Mouse (Mus musculus) testis, postnatal 10 days (tissue): ENCODE data around the gene Myo10.
"Not testable (repeated sequence)": the region's sequence is repeated elsewhere in the genome, so short reads cannot be mapped to it uniquely, and the experiment has no call there.

Experiments
- DNase-seq: peaks from one replicate; pipeline ENCODE4 v3.0.0; 2021; ENCODE audit warnings: low spot score

Gene Myo10

DNA sequence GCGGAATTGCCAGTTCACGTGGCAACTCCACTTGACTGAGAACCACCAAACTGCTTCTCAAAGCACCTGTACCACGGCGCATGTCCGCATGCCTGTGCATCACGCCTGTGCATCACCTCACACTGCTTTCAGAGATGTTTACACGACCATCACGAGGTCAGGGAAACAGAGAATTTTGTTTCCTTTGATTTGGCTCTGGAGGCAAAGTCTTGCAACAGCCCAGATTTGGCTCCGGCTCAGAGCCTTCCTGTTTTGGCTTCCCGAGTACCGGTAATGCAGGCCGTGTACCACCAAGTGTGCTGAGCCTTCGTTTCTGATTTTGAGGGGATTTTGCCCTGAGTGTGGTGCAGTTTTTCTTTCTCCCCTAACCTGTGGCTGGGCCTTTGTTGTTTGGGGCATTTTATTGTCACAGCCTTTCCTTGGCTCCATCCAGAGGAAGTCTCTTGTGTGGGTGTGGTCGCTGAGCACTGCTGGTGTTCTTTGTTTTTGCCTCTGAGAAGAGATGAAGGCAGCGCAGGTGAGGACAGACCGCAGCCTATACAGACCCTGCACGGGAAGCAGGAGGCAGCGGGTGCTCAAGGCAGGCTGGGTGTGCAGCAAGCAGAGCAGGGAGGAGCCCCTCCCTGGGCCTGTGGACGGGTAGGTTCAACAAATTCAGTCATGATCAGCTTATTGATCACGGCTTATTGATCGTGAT lies 70.1 kb downstream of the Myo10 start:
- no peak for DNase-seq

- DNase-seq = no peak
These were observed 71.4 kb downstream of the Myo10 start for GRCm38 (mm10) chr15:25693708-25694107.

GRCm38 (mm10) chr15:25694749-25695148 lies 72.4 kb downstream of the Myo10 start:
- no peak for DNase-seq

DNA sequence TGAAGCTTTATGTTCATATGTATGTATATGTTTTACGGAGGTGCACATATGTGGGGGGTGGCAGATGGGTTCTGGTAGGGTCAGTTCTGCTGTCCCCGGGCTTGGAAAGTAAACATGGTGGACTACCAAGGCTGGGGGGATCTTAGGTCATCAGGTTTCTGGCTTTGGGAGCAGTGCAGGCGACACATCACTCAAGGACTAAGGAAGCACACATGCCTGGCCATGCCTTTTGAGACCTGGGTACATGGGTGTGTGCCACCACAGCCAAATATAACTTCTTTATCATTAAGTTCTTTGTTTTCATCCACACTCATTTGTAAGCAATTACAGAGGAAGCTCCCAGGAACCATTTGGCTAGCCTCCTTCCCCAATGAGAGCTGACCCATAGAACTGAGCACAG lies 72.9 kb downstream of the Myo10 start:
- DNase-seq = no peak

- DNase-seq = no peak
These were observed 73.6 kb downstream of the Myo10 start for GRCm38 (mm10) chr15:25695883-25696282.

DNA sequence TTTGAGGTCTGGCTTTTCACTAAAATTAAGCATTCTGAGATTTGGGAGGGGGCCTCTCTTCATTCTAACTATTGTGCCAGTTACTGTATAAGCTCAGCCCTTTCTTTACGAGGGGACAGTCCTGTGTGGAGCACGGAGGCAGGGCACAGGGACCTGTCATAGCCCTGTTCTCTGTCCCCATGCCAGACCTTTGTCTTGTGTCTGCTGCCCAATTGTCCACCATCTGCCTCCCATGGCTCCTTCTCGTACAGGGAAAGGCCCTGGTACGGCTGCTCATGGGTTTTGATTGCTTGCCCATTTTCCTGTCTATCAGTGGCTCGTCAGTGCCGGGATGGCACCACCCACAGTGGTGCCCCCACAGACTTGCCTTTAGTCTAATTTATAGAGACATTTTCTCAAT lies 74.3 kb downstream of the Myo10 start:
- DNase-seq = no peak

- DNase-seq = no peak
These were observed 76.8 kb downstream of the Myo10 start for GRCm38 (mm10) chr15:25699032-25699557.

GRCm38 (mm10) chr15:25702602-25703001 lies 80.3 kb downstream of the Myo10 start:
- DNase-seq = no peak

DNA sequence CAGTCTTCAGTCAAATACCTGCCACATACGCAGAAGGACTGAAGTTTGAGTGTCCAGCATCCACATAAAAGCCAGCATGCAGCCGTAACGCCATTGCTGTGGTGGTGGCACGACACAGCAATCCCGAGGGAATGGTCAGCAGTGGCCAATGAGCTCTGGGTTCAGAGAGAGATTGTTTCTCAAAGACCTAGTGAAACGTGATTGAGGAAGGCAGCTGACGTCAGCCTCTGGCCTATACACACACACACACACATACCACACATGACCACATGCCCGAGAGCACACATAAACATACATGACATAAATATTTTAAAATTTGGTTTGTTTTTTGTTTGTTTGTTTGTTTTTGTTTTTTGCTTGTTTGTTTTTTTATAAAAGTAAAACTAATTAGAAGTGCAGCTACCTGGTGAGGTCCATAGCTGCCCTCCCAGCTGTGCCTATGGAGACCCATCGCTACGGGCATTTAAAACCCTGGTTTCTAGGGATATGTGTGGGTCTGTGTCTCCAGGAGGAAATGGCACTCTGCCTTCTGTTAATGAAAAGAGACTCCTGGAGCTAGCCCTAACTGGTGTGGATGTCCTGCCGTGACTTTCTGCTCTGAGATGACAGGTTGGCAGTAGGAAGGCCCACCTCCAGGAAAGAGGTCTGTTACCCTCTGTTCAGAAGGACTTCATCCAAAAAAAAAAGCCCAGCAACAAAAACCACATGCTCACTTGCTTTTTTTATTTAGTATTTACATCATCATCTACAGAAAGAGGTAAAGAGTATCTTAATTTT lies 82.7 kb downstream of the Myo10 start:
- DNase-seq = no peak

GRCm38 (mm10) chr15:25706874-25707554 lies 84.7 kb downstream of the Myo10 start:
- DNase-seq = no peak

DNA sequence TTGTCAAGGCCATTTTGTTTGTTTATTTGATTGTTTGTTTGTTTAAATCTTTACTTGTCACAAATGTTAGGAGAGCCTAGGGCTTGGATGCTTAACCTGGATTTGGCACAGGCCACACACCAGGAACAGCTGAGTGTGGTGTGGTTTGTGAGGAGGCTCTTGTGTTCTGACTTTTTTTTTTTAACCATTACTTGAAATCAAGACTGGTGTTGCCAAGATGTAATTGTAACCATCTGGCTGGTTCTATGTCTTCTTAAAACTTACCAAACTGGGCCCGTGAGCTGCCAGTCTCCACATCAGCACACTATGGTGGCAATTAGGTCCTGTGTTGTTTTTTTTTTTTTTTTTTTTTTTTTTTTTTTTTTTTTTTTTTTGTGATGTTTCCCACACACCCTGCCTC lies 85.6 kb downstream of the Myo10 start:
- DNase-seq = no peak

- DNase-seq = no peak
These were observed 88.6 kb downstream of the Myo10 start for GRCm38 (mm10) chr15:25710876-25711275.

- no peak for DNase-seq
These were observed 90.6 kb downstream of the Myo10 start for GRCm38 (mm10) chr15:25712877-25713276.

- no peak for DNase-seq
These were observed 91.4 kb downstream of the Myo10 start for GRCm38 (mm10) chr15:25713587-25714361.

GRCm38 (mm10) chr15:25715218-25715995 lies 93.1 kb downstream of the Myo10 start:
- no peak for DNase-seq

- DNase-seq = no peak
These were observed 93.7 kb downstream of the Myo10 start for GRCm38 (mm10) chr15:25715996-25716395.

- DNase-seq = peak; percentile 91
These were observed 94.7 kb downstream of the Myo10 start for GRCm38 (mm10) chr15:25717006-25717405.

- not testable (repeated sequence) for DNase-seq
These were observed 95.8 kb downstream of the Myo10 start for GRCm38 (mm10) chr15:25718104-25718503.

- no peak for DNase-seq
These were observed 96.9 kb downstream of the Myo10 start for GRCm38 (mm10) chr15:25719270-25719669.

GRCm38 (mm10) chr15:25720263-25720662 lies 97.9 kb downstream of the Myo10 start:
- DNase-seq = no peak
